9 mouse cellular contexts compared by ENCODE assay signal in the genomic region with DNA sequence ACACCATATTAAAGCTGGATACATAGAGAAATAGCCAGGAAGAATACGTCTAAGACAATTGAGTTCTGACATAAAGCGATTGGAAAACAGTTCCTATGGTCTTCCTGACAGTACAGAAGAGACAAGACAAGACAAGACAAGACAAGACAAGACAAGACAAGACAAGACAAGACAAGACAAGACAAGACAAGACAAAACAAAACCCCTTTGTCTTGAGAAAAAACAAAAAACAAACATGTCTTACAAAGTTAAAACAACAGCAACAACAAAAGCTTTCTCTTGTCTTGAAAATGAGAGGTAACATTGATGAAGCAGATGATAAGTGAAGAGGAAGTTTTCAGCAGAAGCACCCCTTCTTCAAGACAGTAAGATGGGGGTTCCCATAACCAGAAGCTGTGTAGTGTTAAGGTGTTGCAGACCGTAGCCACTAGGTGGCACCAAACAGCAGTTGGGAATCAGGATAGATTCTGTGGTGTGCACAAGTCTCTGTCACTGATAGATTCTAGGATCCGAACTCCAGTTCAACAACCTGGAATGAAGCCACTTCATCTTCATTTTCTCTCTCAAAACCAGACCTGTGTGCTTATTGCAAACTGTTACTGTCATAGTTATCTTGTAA. TPM values are rescaled to one million over a fixed set of nuclear protein-coding genes. Genes with fewer than 3 reads are reported as not detected.
DNase-seq lines count a peak whose midpoint lies in the region; ATAC-seq and TF ChIP-seq lines count a peak whose summit lies in the region.
"Had no signal": no experiment of that assay in that cellular context is flagged by ENCODE, and none has a peak within 500 bp of the region (broad histone marks: within the 10 kb centered on the region; RNA-seq: fewer than 3 reads in every experiment).

No protein-coding gene starts in this region.

- no peak overlapping the region for H3K27ac ChIP-seq in ES-E14 (ENCODE audit: insufficient read depth, low read depth, low read length, poor library complexity, severe bottlenecking)
- H3K27ac ChIP-seq in forebrain, embryonic 11.5 days (ENCODE audit: low read depth, low read length) = no peak overlapping the region
- no peak overlapping the region for H3K27ac ChIP-seq in hindbrain, embryonic 13.5 days
- H3K27ac ChIP-seq: macrophage had no signal

- H3K4me1 ChIP-seq in ES-E14 (ENCODE audit: control insufficient read depth in 2 of 2, insufficient read depth in 2 of 2, low read length in 2 of 2, poor library complexity in 1 of 2) = no peaks in the 10 kb centered on the region
- H3K4me1 ChIP-seq in forebrain, embryonic 11.5 days (replicated peaks; ENCODE audit: control insufficient read depth, insufficient read depth, low read length) = no peaks in the 10 kb centered on the region
- H3K4me1 ChIP-seq in hindbrain, embryonic 13.5 days (replicated peaks) = no peaks in the 10 kb centered on the region

- H3K9ac ChIP-seq in ES-E14 (ENCODE audit: insufficient read depth, low read depth, low read length, poor library complexity, severe bottlenecking) = no peak overlapping the region
- H3K9ac ChIP-seq in forebrain, embryonic 11.5 days (ENCODE audit: low read length) = no peak overlapping the region
- H3K9ac ChIP-seq in hindbrain, embryonic 13.5 days = no peak overlapping the region

- no peak overlapping the region for H3K4me3 ChIP-seq in ES-E14 (ENCODE audit: insufficient read depth in 1 of 2, low read depth in 1 of 2, low read length in 2 of 2, poor library complexity in 1 of 2, severe bottlenecking in 1 of 2)
- no peak overlapping the region for H3K4me3 ChIP-seq in forebrain, embryonic 11.5 days (ENCODE audit: low read depth, low read length)
- H3K4me3 ChIP-seq in hindbrain, embryonic 13.5 days = no peak overlapping the region

- H3K27me3 ChIP-seq in forebrain, embryonic 11.5 days (ENCODE audit: control insufficient read depth, insufficient read depth, low read length) = no peaks in the 10 kb centered on the region
- H3K27me3 ChIP-seq in hindbrain, embryonic 13.5 days = no peaks in the 10 kb centered on the region

- no peaks in the 10 kb centered on the region for H3K36me3 ChIP-seq in ES-E14 (ENCODE audit: control insufficient read depth, insufficient read depth, low read length, poor library complexity, severe bottlenecking)
- no peaks in the 10 kb centered on the region for H3K36me3 ChIP-seq in forebrain, embryonic 11.5 days (ENCODE audit: control insufficient read depth, insufficient read depth, low read length)
- no peaks in the 10 kb centered on the region for H3K36me3 ChIP-seq in hindbrain, embryonic 13.5 days

- in situ Hi-C loops in ES-E14 (cut with MboI; ENCODE audit: low sequenced_read_pairs in 2 of 2, unreplicated experiment in 2 of 2) = no loop called here

- H3K4me2 ChIP-seq in forebrain, embryonic 11.5 days (ENCODE audit: low read depth, low read length, severe bottlenecking) = no peak overlapping the region
- H3K4me2 ChIP-seq in hindbrain, embryonic 13.5 days = no peak overlapping the region

- TF ChIP-seq POLR2A in brain, embryonic 14.5 days (IDR thresholded peaks at IDR 0.05; ENCODE audit: borderline replicate concordance, extremely low read depth, insufficient read depth, insufficient read length, poor library complexity, severe bottlenecking) = no peak

- WGBS in forebrain, embryonic 11.5 days = 51% methylated on average over 4 of the region's 4 CpGs
- 39% methylated on average over 4 of the region's 4 CpGs for WGBS in hindbrain, embryonic 13.5 days

- DNase-seq in ES-E14 (ENCODE audit: low read depth, low spot score) = peak; percentile 40
- peak; percentile 88 for DNase-seq in brain, embryonic 14.5 days (ENCODE audit: low read depth)
- DNase-seq in forebrain, embryonic 11.5 days (ENCODE audit: low spot score) = peak; percentile 82
- DNase-seq in layer of hippocampus, postnatal 10 days (ENCODE audit: low spot score in 2 of 2) = peak; percentile 72 to 78
- DNase-seq in lung, postnatal 25 days (ENCODE audit: low spot score) = peak; percentile 65
- peak; percentile 56 for DNase-seq in retina, postnatal 7 days (ENCODE audit: low read depth, low spot score)
- peak; percentile 21 to 67 for DNase-seq in urinary bladder, postnatal 4 days (ENCODE audit: low spot score in 2 of 2)

- no peaks in the 10 kb centered on the region for H3K9me3 ChIP-seq in ES-E14 (ENCODE audit: control insufficient read depth, insufficient read depth, low read depth, low read length)
- no peaks in the 10 kb centered on the region for H3K9me3 ChIP-seq in forebrain, embryonic 11.5 days (ENCODE audit: control insufficient read depth, low read length)
- H3K9me3 ChIP-seq in hindbrain, embryonic 13.5 days = no peaks in the 10 kb centered on the region

- TF ChIP-seq CTCF in brain, embryonic 14.5 days (IDR thresholded peaks at IDR 0.05; ENCODE audit: borderline replicate concordance, extremely low read depth, insufficient read depth, insufficient read length) = peak; percentile 84; the same call in 1 of the 2 replicates

- ATAC-seq in forebrain, embryonic 11.5 days (replicated peaks; ENCODE audit: low FRiP score) = peak; percentile 92
- peak; percentile 86 for ATAC-seq in hindbrain, embryonic 13.5 days (ENCODE audit: low FRiP score)

TF ChIP-seq in ES-E14, 5 proteins besides CTCF, POLR2A, EP300 and RAD21:
- TF ChIP-seq ZC3H11A (IDR thresholded peaks at IDR 0.05; ENCODE audit: borderline replicate concordance, low read depth, low read length) (0 out of 2 replicates have a peak, but pooled peaks have one; percentile 17), MAFK (IDR thresholded peaks at IDR 0.05; ENCODE audit: insufficient read depth, low read depth, low read length) (no peak)

RNA-seq across cellular contexts. Expression of a gene that starts 15.0 kb away (rescaled TPM):
- total RNA-seq in ES-E14 (2012; rRNA removed) = not detected in 2 replicates
- not detected in 2 replicates for polyA plus RNA-seq in brain, embryonic 14.5 days (2012; rRNA removed)
- polyA plus RNA-seq in forebrain, embryonic 11.5 days (2014; fragmentation: Nextera tagmentation; extraction: Ambion mirVana) = 0.17 TPM in 1 of 2 replicates, not detected in the other
- polyA plus RNA-seq in hindbrain, embryonic 13.5 days (2015; fragmentation: Nextera tagmentation; extraction: Ambion mirVana) = not detected in 2 replicates
- not detected for total RNA-seq in layer of hippocampus, postnatal 10 days (2021)
